Mouse (Mus musculus) T-helper 1 cell (primary cell): Measurements from ENCODE around the gene Fam98c.

Source experiments
- in situ Hi-C: fragments of 300-600 bp; cut with MboI, MseI; formaldehyde crosslinking; loops from one replicate; pipeline ENCODE4 v1.15.1; 2025; ENCODE audit warnings: high pct_unique_total_duplicates

Fam98c gene

DNA sequence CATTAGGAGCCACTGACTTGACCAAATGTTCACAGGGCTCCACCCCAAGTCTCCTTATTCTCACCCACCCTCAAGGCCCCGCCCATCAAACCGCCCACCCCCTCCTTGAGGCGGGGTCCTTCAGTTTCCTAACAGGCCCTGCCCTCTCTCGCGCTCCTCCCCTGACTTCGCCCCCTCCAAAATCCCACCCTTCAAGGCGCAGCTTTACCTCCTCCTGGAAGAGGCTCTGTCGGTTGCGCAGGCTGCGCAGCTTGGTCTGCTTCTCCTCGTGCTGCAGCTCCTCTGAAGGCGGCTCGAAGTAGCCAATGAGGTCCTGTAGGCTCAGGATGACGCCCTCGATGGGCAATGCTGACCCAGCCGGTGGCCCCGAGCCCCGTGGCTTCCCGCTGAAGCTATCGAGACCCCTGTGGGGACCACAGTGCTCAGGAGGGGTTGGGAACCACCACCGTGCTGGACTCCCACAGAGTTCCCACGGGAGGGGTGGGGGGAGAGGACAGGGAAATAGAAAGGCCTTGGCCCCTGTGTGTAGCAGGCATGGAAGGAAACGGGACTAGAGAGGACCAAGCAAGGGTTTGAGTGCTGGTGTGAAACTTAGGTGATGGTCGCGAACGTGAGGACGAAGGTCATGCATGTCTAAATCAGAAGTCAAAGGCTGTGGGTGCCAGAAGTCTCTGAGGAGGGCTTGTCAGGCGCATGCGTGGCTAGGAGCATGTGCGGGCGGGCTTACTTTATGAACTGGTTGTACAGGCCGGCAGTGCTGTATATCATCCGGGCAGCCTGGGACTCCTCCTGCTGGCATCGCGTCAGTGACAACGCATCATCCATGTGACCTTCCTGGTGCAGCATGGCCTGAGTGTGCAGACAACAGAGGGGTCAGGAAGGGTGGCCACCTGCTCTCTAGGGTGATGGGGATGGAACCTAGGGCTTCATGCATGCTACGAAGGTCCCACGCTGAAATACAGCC, 46.8 kb downstream of the Fam98c start:
- in situ Hi-C loops, result no loop called here
